Mouse (Mus musculus): ENCODE results near the gene Arhgap24.
"Not testable (repeated sequence)": the region's sequence is repeated elsewhere in the genome, so short reads cannot be mapped to it uniquely, and the experiment has no call there.

The Arhgap24 gene

GRCm38 (mm10) chr5:102874605-102875298 lies 393.6 kb downstream of the Arhgap24 start:
- DNase-seq (ENCODE audit: low read depth, low spot score): peak; percentile 77

- no peak for DNase-seq (ENCODE audit: low read depth, low spot score)
These were observed 394.4 kb downstream of the Arhgap24 start for GRCm38 (mm10) chr5:102875628-102876027.

GRCm38 (mm10) chr5:102888482-102889162 lies 407.4 kb downstream of the Arhgap24 start:
- no peak for DNase-seq (ENCODE audit: low read depth, low spot score)

GRCm38 (mm10) chr5:102889163-102889488 lies 407.9 kb downstream of the Arhgap24 start:
- DNase-seq (ENCODE audit: low read depth, low spot score): no peak

- no peak for DNase-seq (ENCODE audit: low read depth, low spot score)
These were observed 411.0 kb downstream of the Arhgap24 start for GRCm38 (mm10) chr5:102892226-102892625.

GRCm38 (mm10) chr5:102898301-102898700 lies 417.1 kb downstream of the Arhgap24 start:
- no peak for DNase-seq (ENCODE audit: low read depth, low spot score)

- no peak for DNase-seq (ENCODE audit: low read depth, low spot score)
These were observed 418.6 kb downstream of the Arhgap24 start for GRCm38 (mm10) chr5:102899680-102900215.

- DNase-seq (ENCODE audit: low read depth, low spot score): no peak
These were observed 420.0 kb downstream of the Arhgap24 start for GRCm38 (mm10) chr5:102901176-102901575.

- DNase-seq (ENCODE audit: low read depth, low spot score): no peak
These were observed 422.3 kb downstream of the Arhgap24 start for GRCm38 (mm10) chr5:102903487-102903886.

GRCm38 (mm10) chr5:102904066-102904465 lies 422.9 kb downstream of the Arhgap24 start:
- no peak for DNase-seq (ENCODE audit: low read depth, low spot score)

- DNase-seq (ENCODE audit: low read depth, low spot score): no peak
These were observed 424.4 kb downstream of the Arhgap24 start for GRCm38 (mm10) chr5:102905441-102906211.

GRCm38 (mm10) chr5:102920199-102920598 lies 439.0 kb downstream of the Arhgap24 start:
- no peak for DNase-seq (ENCODE audit: low read depth, low spot score)

GRCm38 (mm10) chr5:102926786-102927185 lies 445.6 kb downstream of the Arhgap24 start:
- DNase-seq (ENCODE audit: low read depth, low spot score): no peak

GRCm38 (mm10) chr5:102930161-102930560 lies 449.0 kb downstream of the Arhgap24 start:
- no peak for DNase-seq (ENCODE audit: low read depth, low spot score)

- not testable (repeated sequence) for DNase-seq (ENCODE audit: low read depth, low spot score)
These were observed 462.9 kb downstream of the Arhgap24 start for GRCm38 (mm10) chr5:102943864-102944630.

GRCm38 (mm10) chr5:102946625-102947024 lies 465.4 kb downstream of the Arhgap24 start:
- DNase-seq (ENCODE audit: low read depth, low spot score): no peak

GRCm38 (mm10) chr5:102947061-102947711 lies 466.0 kb downstream of the Arhgap24 start:
- no peak for DNase-seq (ENCODE audit: low read depth, low spot score)
